ENCODE assay signal across 8 mouse cellular contexts in genomic region chr5:64230507-64231041, GRCm38 (mm10).
DNase-seq lines count a peak whose midpoint lies in the region; ATAC-seq and TF ChIP-seq lines count a peak whose summit lies in the region.

No protein-coding gene starts in this region.

- peak overlapping the region; percentile 74 for H3K4me3 ChIP-seq in erythroblast, embryonic 14.5 days (replicated peaks)
- H3K4me3 ChIP-seq in bone marrow, adult 2 months (replicated peaks; ENCODE audit: control insufficient read depth, low read depth, low read length): peak overlapping the region; percentile 91
- H3K4me3 ChIP-seq in heart, embryonic 16.5 days (ENCODE audit: low read length): peak overlapping the region; percentile 88
- peak overlapping the region; percentile 72 for H3K4me3 ChIP-seq in limb, embryonic 14.5 days (replicated peaks; ENCODE audit: low read length)
- H3K4me3 ChIP-seq in myocyte: peak overlapping the region; percentile 62

- peak overlapping the region; percentile 96 for H3K4me2 ChIP-seq in heart, embryonic 16.5 days (ENCODE audit: low read depth, low read length)
- peak overlapping the region; percentile 86 for H3K4me2 ChIP-seq in limb, embryonic 14.5 days (replicated peaks; ENCODE audit: low read depth, low read length, severe bottlenecking)
- peak overlapping the region; percentile 74 for H3K4me2 ChIP-seq in myocyte (ENCODE audit: low read depth)

- peak overlapping the region; percentile 69 for H3K27ac ChIP-seq in bone marrow, adult 2 months (ENCODE audit: control insufficient read depth, insufficient read depth, low read depth, low read length, poor library complexity)
- H3K27ac ChIP-seq in heart, embryonic 16.5 days (ENCODE audit: low read length): peak overlapping the region; percentile 71
- H3K27ac ChIP-seq in limb, embryonic 14.5 days (replicated peaks; ENCODE audit: low read depth, low read length): peak overlapping the region; percentile 70

- H3K4me1 ChIP-seq in erythroblast, embryonic 14.5 days (ENCODE audit: control insufficient read depth): peaks cover 20% of the 10 kb centered on the region
- peaks cover 3% of the 10 kb centered on the region; the same call in 1 of the 2 replicates for H3K4me1 ChIP-seq in bone marrow, adult 2 months (ENCODE audit: control insufficient read depth, insufficient read depth, low read length)
- H3K4me1 ChIP-seq in heart, embryonic 16.5 days (ENCODE audit: control insufficient read depth, insufficient read depth, low read length): peaks cover 20% of the 10 kb centered on the region
- peaks cover 16% of the 10 kb centered on the region; the same call in 1 of the 2 replicates for H3K4me1 ChIP-seq in limb, embryonic 14.5 days (ENCODE audit: control insufficient read depth, insufficient read depth, low read length)

- DNase-seq in A20 (ENCODE audit: low read depth, low spot score): peak; percentile 67
- DNase-seq in limb, embryonic 14.5 days (ENCODE audit: low spot score): peak; percentile 44
- DNase-seq in gastrocnemius, postnatal 14 days: no peak

- H3K36me3 ChIP-seq in erythroblast, embryonic 14.5 days (ENCODE audit: control insufficient read depth): no peaks in the 10 kb centered on the region
- no peaks in the 10 kb centered on the region for H3K36me3 ChIP-seq in heart, embryonic 16.5 days (ENCODE audit: control insufficient read depth, insufficient read depth)
- H3K36me3 ChIP-seq in limb, embryonic 14.5 days (ENCODE audit: control insufficient read depth, insufficient read depth, low read length): no peaks in the 10 kb centered on the region
- H3K36me3 ChIP-seq in myocyte (ENCODE audit: control insufficient read depth, insufficient read depth): no peaks in the 10 kb centered on the region

- TF ChIP-seq POLR2A in bone marrow, adult 2 months (IDR thresholded peaks at IDR 0.05; ENCODE audit: borderline replicate concordance, control insufficient read depth, low read depth, low read length): no peak
- no peak for TF ChIP-seq POLR2A in limb, embryonic 14.5 days (IDR thresholded peaks at IDR 0.05; ENCODE audit: borderline replicate concordance, extremely low read depth, insufficient read depth, insufficient read length)
- TF ChIP-seq POLR2A in myocyte (IDR thresholded peaks at IDR 0.05; ENCODE audit: insufficient read length, low read depth): no peak

- peak overlapping the region; percentile 22 for H3ac ChIP-seq in myocyte (ENCODE audit: control insufficient read depth, insufficient read length)

- ATAC-seq in erythroblast, adult 5-6 weeks (replicated peaks; ENCODE audit: low FRiP score, poor library complexity, severe bottlenecking): no peak
- peak; percentile 28; the same call in 1 of the 2 replicates for ATAC-seq in heart, embryonic 16.5 days (replicated peaks; ENCODE audit: extremely low read depth, insufficient read depth, low FRiP score)
- peak; percentile 65; the same call in 1 of the 2 replicates for ATAC-seq in limb, embryonic 14.5 days (ENCODE audit: low FRiP score, low read depth)

- H3K79me2 ChIP-seq in myocyte (ENCODE audit: control insufficient read depth, insufficient read depth): peaks cover 45% of the 10 kb centered on the region

- no peaks in the 10 kb centered on the region for H3K9me3 ChIP-seq in erythroblast, embryonic 14.5 days (ENCODE audit: control insufficient read depth, low read length)
- H3K9me3 ChIP-seq in heart, embryonic 16.5 days (replicated peaks; ENCODE audit: control insufficient read depth, low read length): no peaks in the 10 kb centered on the region
- no peaks in the 10 kb centered on the region for H3K9me3 ChIP-seq in limb, embryonic 14.5 days (ENCODE audit: control insufficient read depth, low read length)

- intact Hi-C loops in gastrocnemius, postnatal 14 days (cut with DNase I; ENCODE audit: low total_unique reads): no loop called here

- TF ChIP-seq CTCF in bone marrow, adult 2 months (IDR thresholded peaks at IDR 0.05; ENCODE audit: control insufficient read depth, insufficient read depth, low read length): no peak

- WGBS in bone marrow, adult 2 months: under 1% methylated on average over 33 of the region's 33 CpGs
- WGBS in heart, embryonic 16.5 days: under 1% methylated on average over 28 of the region's 33 CpGs
- WGBS in limb, embryonic 14.5 days: 0% methylated on average over 18 of the region's 33 CpGs

- no peaks in the 10 kb centered on the region for H3K27me3 ChIP-seq in erythroblast, embryonic 14.5 days (ENCODE audit: control insufficient read depth)
- H3K27me3 ChIP-seq in heart, embryonic 16.5 days (ENCODE audit: control insufficient read depth, insufficient read depth, low read length): no peaks in the 10 kb centered on the region
- no peaks in the 10 kb centered on the region for H3K27me3 ChIP-seq in limb, embryonic 14.5 days (ENCODE audit: control insufficient read depth, insufficient read depth, low read length)
- no peaks in the 10 kb centered on the region for H3K27me3 ChIP-seq in myocyte (ENCODE audit: control insufficient read depth, insufficient read depth, insufficient read length)

- peak overlapping the region; percentile 86 for H3K9ac ChIP-seq in heart, embryonic 16.5 days (ENCODE audit: low read length)
- peak overlapping the region; percentile 73 for H3K9ac ChIP-seq in limb, embryonic 14.5 days (ENCODE audit: low read depth, low read length, severe bottlenecking)

TF ChIP-seq in myocyte, 11 proteins besides CTCF, POLR2A, EP300 and RAD21:
- TF ChIP-seq TCF3 (IDR thresholded peaks at IDR 0.05; ENCODE audit: insufficient read length, low read depth) (no peak), POLR2AphosphoS2 (IDR thresholded peaks at IDR 0.05; ENCODE audit: insufficient read length, low read depth) (no peak), MYOD1 (IDR thresholded peaks at IDR 0.05; ENCODE audit: control insufficient read depth in 1 of 3, insufficient read length in 2 of 3, low read depth in 2 of 3) (no peak), CEBPB (IDR thresholded peaks at IDR 0.05; ENCODE audit: insufficient read depth, poor library complexity, severe bottlenecking) (no peak), MAX (IDR thresholded peaks at IDR 0.05; ENCODE audit: low read depth) (no peak), TCF12 (IDR thresholded peaks at IDR 0.05; ENCODE audit: insufficient read depth, poor library complexity, severe bottlenecking) (no peak), E2F4 (IDR thresholded peaks at IDR 0.05; ENCODE audit: insufficient read depth) (no peak), USF1 (IDR thresholded peaks at IDR 0.05; ENCODE audit: low read depth) (no peak), MYOG (IDR thresholded peaks at IDR 0.05; ENCODE audit: control insufficient read depth in 1 of 3, insufficient read depth in 1 of 3, insufficient read length in 2 of 3, low read depth in 2 of 3) (no peak), REST (IDR thresholded peaks at IDR 0.05; ENCODE audit: insufficient read depth, insufficient read length) (no peak), SRF (IDR thresholded peaks at IDR 0.05; ENCODE audit: control insufficient read depth, insufficient read length, low read depth) (no peak)
TF ChIP-seq in myocyte: peak in this region for 0.
